Mouse (Mus musculus): ENCODE results near the gene Tmem245. TPM values are rescaled to one million over a fixed set of nuclear protein-coding genes. Genes with fewer than 3 reads are reported as not detected.

Gene Tmem245
- total and polyA plus RNA-seq, 2 experiments from 2014 or later: 11.2 to 29.6 TPM

- Histone ChIP-seq H3K4me1 (ENCODE audit: insufficient read depth, low read length) (no peaks in the 10 kb centered on the region), H3K36me3 (ENCODE audit: insufficient read depth, low read length) (peaks cover 30% of the 10 kb centered on the region), H3K27me3 (ENCODE audit: insufficient read depth, low read length) (no peaks in the 10 kb centered on the region), H3K9me3 (ENCODE audit: low read length) (no peaks in the 10 kb centered on the region), H3K9ac (replicated peaks; ENCODE audit: low read length, poor library complexity, severe bottlenecking) (no peak overlapping the region), H3K4me3 (ENCODE audit: low read depth, low read length) (no peak overlapping the region), H3K4me2 (ENCODE audit: low read depth, low read length, poor library complexity, severe bottlenecking) (no peak overlapping the region), H3K27ac (ENCODE audit: low read depth, low read length) (no peak overlapping the region)
- DNase-seq (ENCODE audit: low spot score): no peak
- no peak for TF ChIP-seq CTCF (IDR thresholded peaks at IDR 0.05)
- WGBS: 93% methylated on average over 5 of the region's 5 CpGs
- no peak for ATAC-seq (ENCODE audit: low FRiP score)
These were observed 39.6 kb downstream of the Tmem245 start for GRCm38 (mm10) chr4:56907671-56908070.

GRCm38 (mm10) chr4:56906926-56907325 is 40.3 kb downstream of the Tmem245 start:
- ATAC-seq (ENCODE audit: low FRiP score): no peak
- TF ChIP-seq CTCF (IDR thresholded peaks at IDR 0.05): no peak
- H3K36me3 ChIP-seq (ENCODE audit: insufficient read depth, low read length): peaks cover 33% of the 10 kb centered on the region

GRCm38 (mm10) chr4:56905507-56905906 is 41.7 kb downstream of the Tmem245 start:
- Histone ChIP-seq H3K36me3 (ENCODE audit: insufficient read depth, low read length) (peaks cover 27% of the 10 kb centered on the region), H3K9ac (replicated peaks; ENCODE audit: low read length, poor library complexity, severe bottlenecking) (no peak overlapping the region), H3K4me1 (ENCODE audit: insufficient read depth, low read length) (no peaks in the 10 kb centered on the region), H3K4me3 (ENCODE audit: low read depth, low read length) (no peak overlapping the region), H3K27ac (ENCODE audit: low read depth, low read length) (no peak overlapping the region), H3K27me3 (ENCODE audit: insufficient read depth, low read length) (no peaks in the 10 kb centered on the region), H3K4me2 (ENCODE audit: low read depth, low read length, poor library complexity, severe bottlenecking) (no peak overlapping the region), H3K9me3 (ENCODE audit: low read length) (no peaks in the 10 kb centered on the region)
- DNase-seq (ENCODE audit: low spot score): no peak
- no peak for ATAC-seq (ENCODE audit: low FRiP score)
- 91% methylated on average over 5 of the region's 5 CpGs for WGBS
- TF ChIP-seq CTCF (IDR thresholded peaks at IDR 0.05): no peak

More at GRCm38 (mm10) chr4:56906926-56907325, 40.3 kb downstream of the Tmem245 start:
- Histone ChIP-seq H3K9me3 (ENCODE audit: low read length) (no peaks in the 10 kb centered on the region), H3K27ac (ENCODE audit: low read depth, low read length) (no peak overlapping the region), H3K4me3 (ENCODE audit: low read depth, low read length) (no peak overlapping the region), H3K27me3 (ENCODE audit: insufficient read depth, low read length) (no peaks in the 10 kb centered on the region), H3K9ac (replicated peaks; ENCODE audit: low read length, poor library complexity, severe bottlenecking) (no peak overlapping the region), H3K4me1 (ENCODE audit: insufficient read depth, low read length) (no peaks in the 10 kb centered on the region), H3K4me2 (ENCODE audit: low read depth, low read length, poor library complexity, severe bottlenecking) (no peak overlapping the region)
- DNase-seq (ENCODE audit: low spot score): no peak
- 93% methylated on average over 3 of the region's 3 CpGs for WGBS

- peak; percentile 48 for TF ChIP-seq CTCF (IDR thresholded peaks at IDR 0.05)
These were observed 45.6 kb downstream of the Tmem245 start for GRCm38 (mm10) chr4:56901671-56902070.

DNA sequence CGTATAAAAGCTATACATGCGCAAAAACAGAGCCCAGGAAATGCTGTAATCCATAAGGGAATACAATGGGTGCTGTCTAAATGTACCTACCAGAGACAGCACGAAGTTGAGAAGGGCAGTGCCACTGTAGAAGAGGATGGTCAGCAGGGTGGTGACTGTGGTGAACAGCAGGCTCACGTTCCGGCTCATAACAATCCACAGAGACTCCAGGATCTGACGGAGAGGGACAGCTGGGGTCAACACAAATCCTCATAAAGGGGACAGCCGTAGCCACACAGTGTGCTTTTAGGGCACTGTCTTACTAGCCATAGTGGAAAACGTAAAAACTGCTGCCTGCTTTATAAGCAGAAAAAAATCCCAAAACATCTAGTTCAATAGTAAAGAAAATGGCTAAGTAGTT is 48.0 kb downstream of the Tmem245 start:
- DNase-seq (ENCODE audit: low spot score) (no peak), ATAC-seq (ENCODE audit: low FRiP score) (no peak)
- TF ChIP-seq CTCF (IDR thresholded peaks at IDR 0.05): no peak
- H3K4me3 ChIP-seq (ENCODE audit: low read depth, low read length): no peak overlapping the region
- no peak overlapping the region for H3K4me2 ChIP-seq (ENCODE audit: low read depth, low read length, poor library complexity, severe bottlenecking)
- no peak overlapping the region for H3K9ac ChIP-seq (replicated peaks; ENCODE audit: low read length, poor library complexity, severe bottlenecking)
- H3K27ac ChIP-seq (ENCODE audit: low read depth, low read length): no peak overlapping the region
- no peaks in the 10 kb centered on the region for H3K4me1 ChIP-seq (ENCODE audit: insufficient read depth, low read length)
- H3K36me3 ChIP-seq (ENCODE audit: insufficient read depth, low read length): peaks cover 28% of the 10 kb centered on the region
- H3K27me3 ChIP-seq (ENCODE audit: insufficient read depth, low read length): no peaks in the 10 kb centered on the region
- WGBS: 90% methylated on average over 8 of the region's 8 CpGs
- H3K9me3 ChIP-seq (ENCODE audit: low read length): no peaks in the 10 kb centered on the region

More at GRCm38 (mm10) chr4:56901671-56902070, 45.6 kb downstream of the Tmem245 start:
- H3K27ac ChIP-seq (ENCODE audit: low read depth, low read length): no peak overlapping the region
- H3K9me3 ChIP-seq (ENCODE audit: low read length): no peaks in the 10 kb centered on the region
- no peak overlapping the region for H3K9ac ChIP-seq (replicated peaks; ENCODE audit: low read length, poor library complexity, severe bottlenecking)
- ATAC-seq (ENCODE audit: low FRiP score) (no peak), DNase-seq (ENCODE audit: low spot score) (no peak)
- no peaks in the 10 kb centered on the region for H3K4me1 ChIP-seq (ENCODE audit: insufficient read depth, low read length)
- H3K4me3 ChIP-seq (ENCODE audit: low read depth, low read length): no peak overlapping the region
- H3K36me3 ChIP-seq (ENCODE audit: insufficient read depth, low read length): peaks cover 28% of the 10 kb centered on the region
- 99% methylated on average over 2 of the region's 2 CpGs for WGBS
- H3K27me3 ChIP-seq (ENCODE audit: insufficient read depth, low read length): no peaks in the 10 kb centered on the region
- H3K4me2 ChIP-seq (ENCODE audit: low read depth, low read length, poor library complexity, severe bottlenecking): no peak overlapping the region

DNA sequence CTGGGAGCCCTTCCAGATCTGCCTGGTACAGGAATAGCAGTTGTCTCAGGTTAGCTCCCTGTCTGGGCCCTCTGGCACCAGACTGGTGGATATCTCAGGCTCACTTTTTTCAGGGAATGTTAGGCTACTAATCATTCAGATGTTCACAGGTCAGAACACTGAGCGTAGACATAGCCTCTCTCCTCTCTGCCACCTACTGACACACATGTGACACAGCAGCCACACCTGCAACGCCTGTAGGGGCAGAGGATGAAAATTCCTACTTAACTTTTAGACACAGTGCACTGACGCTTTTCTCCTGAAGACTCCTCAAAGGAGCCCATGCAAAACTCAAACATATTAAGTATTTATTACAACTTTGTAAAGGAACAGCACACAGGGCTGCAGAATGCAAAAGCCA is 49.7 kb downstream of the Tmem245 start:
- Histone ChIP-seq H3K9me3 (ENCODE audit: low read length) (no peaks in the 10 kb centered on the region), H3K36me3 (ENCODE audit: insufficient read depth, low read length) (peaks cover 20% of the 10 kb centered on the region), H3K27me3 (ENCODE audit: insufficient read depth, low read length) (no peaks in the 10 kb centered on the region), H3K27ac (ENCODE audit: low read depth, low read length) (no peak overlapping the region), H3K4me1 (ENCODE audit: insufficient read depth, low read length) (no peaks in the 10 kb centered on the region), H3K4me3 (ENCODE audit: low read depth, low read length) (no peak overlapping the region), H3K9ac (replicated peaks; ENCODE audit: low read length, poor library complexity, severe bottlenecking) (no peak overlapping the region), H3K4me2 (ENCODE audit: low read depth, low read length, poor library complexity, severe bottlenecking) (no peak overlapping the region)
- ATAC-seq (ENCODE audit: low FRiP score): no peak
- TF ChIP-seq CTCF (IDR thresholded peaks at IDR 0.05): no peak
- DNase-seq (ENCODE audit: low spot score): no peak
- 80% methylated on average over 3 of the region's 3 CpGs for WGBS
